Mouse (Mus musculus): ENCODE results near the gene Drd3. TPM values are rescaled to one million over a fixed set of nuclear protein-coding genes. Genes with fewer than 3 reads are reported as not detected.
A peak's percentile ranks its signal among the peaks of the same experiment; 100 is the strongest.

The Drd3 gene
- polyA plus RNA-seq, 1 experiment = 0.14 TPM

DNA sequence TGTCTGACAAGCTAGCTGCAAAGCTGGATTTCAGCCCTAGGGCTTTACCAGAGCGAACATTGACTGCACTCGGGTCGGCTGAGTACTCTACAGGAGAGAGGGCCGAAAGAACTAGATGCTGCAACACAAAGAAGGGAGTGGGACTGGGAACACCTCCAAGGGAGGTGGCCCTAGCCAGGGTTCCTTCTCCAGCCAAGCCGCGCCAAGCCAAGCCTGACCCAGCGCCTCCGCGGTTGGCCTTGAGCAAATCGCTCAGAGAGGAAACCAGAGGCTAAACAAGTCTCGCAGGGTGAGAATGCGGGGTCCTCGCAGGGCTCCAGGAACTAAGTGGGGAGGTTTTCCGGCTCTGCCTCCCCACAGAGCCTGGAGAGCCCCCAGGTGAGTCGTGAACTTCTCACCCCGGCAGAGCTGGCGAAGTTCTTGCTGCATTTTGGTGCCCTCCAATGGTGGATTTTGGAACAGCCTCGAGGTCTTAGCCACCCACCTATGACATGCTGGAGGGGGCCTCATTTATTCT lies 48.0 kb downstream of the Drd3 start:
- peak; percentile 89 for DNase-seq (ENCODE audit: low read depth)
- TF ChIP-seq POLR2A (IDR thresholded peaks at IDR 0.05; ENCODE audit: borderline replicate concordance, extremely low read depth, insufficient read depth, insufficient read length, poor library complexity, severe bottlenecking) (no peak), CTCF (IDR thresholded peaks at IDR 0.05; ENCODE audit: borderline replicate concordance, extremely low read depth, insufficient read depth, insufficient read length) (peak; percentile 80)

DNA sequence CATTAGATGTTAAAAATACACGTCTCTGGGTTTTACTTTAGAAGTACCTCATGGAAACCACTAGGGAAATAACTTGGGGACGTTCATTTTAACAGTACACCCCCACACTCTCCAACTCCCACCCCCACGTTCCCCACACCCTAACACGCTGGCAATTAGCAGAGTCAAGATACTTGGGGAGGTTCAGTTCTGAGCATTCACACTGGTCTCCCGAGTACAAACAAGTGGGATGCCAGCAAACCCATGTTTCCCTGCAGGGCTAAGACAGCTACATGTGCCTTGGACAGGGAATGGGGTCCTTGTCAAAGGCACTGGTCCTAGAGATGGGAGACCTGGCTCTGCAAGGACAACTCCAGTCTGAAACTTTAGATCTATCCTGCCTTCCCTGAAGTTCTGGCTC lies 48.6 kb downstream of the Drd3 start:
- DNase-seq (ENCODE audit: low read depth) = no peak
- TF ChIP-seq CTCF (IDR thresholded peaks at IDR 0.05; ENCODE audit: borderline replicate concordance, extremely low read depth, insufficient read depth, insufficient read length) (no peak), POLR2A (IDR thresholded peaks at IDR 0.05; ENCODE audit: borderline replicate concordance, extremely low read depth, insufficient read depth, insufficient read length, poor library complexity, severe bottlenecking) (no peak)

DNA sequence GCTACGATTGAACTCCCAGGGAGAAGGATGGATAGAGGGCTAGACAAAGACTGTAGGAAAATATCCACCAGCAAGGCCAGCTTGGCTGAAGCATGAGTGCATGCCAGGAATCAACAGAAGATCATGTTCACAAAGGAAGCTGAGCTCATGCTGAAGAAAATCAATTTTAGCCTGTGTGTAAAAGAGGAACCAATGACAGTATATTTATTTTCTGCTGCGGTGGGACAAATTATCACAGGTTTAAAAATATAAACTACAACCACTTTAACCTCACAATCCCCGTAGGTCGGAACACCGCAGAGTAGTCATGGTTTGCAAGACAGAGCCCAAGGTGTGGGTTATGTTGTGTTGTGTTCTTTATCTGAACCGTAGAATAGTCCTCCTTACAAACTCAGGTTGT lies 50.5 kb downstream of the Drd3 start:
- no peak for TF ChIP-seq CTCF (IDR thresholded peaks at IDR 0.05; ENCODE audit: borderline replicate concordance, extremely low read depth, insufficient read depth, insufficient read length)
- TF ChIP-seq POLR2A (IDR thresholded peaks at IDR 0.05; ENCODE audit: borderline replicate concordance, extremely low read depth, insufficient read depth, insufficient read length, poor library complexity, severe bottlenecking) = no peak
- DNase-seq (ENCODE audit: low read depth) = no peak

DNA sequence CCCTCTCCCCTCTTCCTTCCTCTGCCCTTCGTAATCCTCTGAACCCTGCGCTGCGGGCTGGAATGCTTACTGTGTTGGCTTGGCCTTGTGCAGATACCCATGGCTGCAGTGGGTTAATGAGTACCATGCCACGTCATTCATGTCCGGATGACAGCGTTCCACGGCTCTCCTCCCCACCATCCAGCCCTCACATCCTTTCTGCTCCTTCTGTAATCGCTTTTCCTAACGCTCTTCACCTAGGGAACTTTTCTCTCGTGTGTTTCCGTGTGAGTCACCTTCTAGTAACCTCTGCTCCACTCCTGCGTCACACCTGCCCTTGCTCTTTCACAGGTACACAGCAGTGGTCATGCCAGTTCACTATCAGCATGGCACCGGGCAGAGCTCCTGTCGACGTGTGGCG lies 53.2 kb downstream of the Drd3 start:
- no peak for DNase-seq (ENCODE audit: low read depth)
- no peak for TF ChIP-seq CTCF (IDR thresholded peaks at IDR 0.05; ENCODE audit: borderline replicate concordance, extremely low read depth, insufficient read depth, insufficient read length)

DNA sequence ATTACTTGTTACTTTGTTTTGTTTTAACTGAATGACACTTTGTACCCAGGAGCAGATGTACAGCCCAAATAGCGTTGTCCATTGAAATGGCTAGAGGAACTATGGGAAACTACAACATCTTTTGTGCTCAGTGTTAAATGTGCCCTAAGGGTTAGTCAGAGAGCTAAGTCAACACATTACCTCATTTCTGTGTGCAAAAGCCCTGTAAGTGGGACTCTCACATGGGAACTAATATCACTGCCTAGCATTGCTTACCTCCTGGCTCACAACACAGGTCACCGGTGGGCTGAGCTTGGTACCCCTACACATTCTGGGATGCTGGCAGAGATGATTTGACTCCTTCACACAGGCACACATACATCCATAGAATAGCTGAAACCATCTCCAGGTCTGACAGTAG lies 55.6 kb downstream of the Drd3 start:
- TF ChIP-seq POLR2A (IDR thresholded peaks at IDR 0.05; ENCODE audit: borderline replicate concordance, extremely low read depth, insufficient read depth, insufficient read length, poor library complexity, severe bottlenecking) = no peak
- TF ChIP-seq CTCF (IDR thresholded peaks at IDR 0.05; ENCODE audit: borderline replicate concordance, extremely low read depth, insufficient read depth, insufficient read length) = no peak
- no peak for DNase-seq (ENCODE audit: low read depth)

DNA sequence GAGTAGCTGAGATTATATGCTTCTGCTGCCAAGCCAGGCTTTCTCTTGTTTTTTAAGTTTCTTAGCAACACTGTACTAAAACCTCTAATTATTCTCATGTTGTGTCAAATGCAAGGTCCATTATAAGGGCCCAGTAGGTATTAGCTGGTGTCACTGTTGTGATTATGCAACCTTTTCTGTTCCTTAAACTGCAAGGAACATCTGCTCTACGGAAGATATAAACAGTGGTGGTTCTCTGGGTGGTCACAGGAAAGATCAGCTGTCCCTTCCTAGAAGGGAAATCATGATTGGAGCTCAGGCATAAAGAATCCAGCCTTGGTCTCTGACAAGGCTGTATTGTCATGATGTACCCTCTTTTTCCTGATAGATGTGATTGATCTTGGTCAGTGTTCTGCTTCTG lies 57.6 kb downstream of the Drd3 start:
- no peak for DNase-seq (ENCODE audit: low read depth)
- TF ChIP-seq POLR2A (IDR thresholded peaks at IDR 0.05; ENCODE audit: borderline replicate concordance, extremely low read depth, insufficient read depth, insufficient read length, poor library complexity, severe bottlenecking) = no peak
- TF ChIP-seq CTCF (IDR thresholded peaks at IDR 0.05; ENCODE audit: borderline replicate concordance, extremely low read depth, insufficient read depth, insufficient read length) = no peak

DNA sequence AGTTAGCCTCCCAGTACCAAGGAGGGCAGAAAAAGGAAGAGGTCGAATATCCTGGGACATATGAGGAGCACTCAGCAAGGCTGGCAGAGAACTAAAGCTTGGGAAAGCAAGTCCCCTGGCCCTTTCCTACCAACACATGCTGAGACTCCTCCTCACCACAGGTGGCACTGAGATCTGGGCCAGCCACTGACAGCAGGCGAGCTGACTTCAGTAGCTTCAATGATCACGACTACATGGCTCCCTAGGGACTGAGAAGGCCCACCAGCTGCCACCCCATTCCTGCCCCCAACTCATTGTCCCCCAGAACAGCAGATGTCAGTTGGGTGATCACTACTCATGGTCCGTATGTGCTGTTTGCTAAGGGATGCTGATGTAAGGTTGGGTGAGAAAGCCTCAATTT lies 60.8 kb downstream of the Drd3 start:
- TF ChIP-seq POLR2A (IDR thresholded peaks at IDR 0.05; ENCODE audit: borderline replicate concordance, extremely low read depth, insufficient read depth, insufficient read length, poor library complexity, severe bottlenecking) (no peak), CTCF (IDR thresholded peaks at IDR 0.05; ENCODE audit: borderline replicate concordance, extremely low read depth, insufficient read depth, insufficient read length) (no peak)
- no peak for DNase-seq (ENCODE audit: low read depth)

DNA sequence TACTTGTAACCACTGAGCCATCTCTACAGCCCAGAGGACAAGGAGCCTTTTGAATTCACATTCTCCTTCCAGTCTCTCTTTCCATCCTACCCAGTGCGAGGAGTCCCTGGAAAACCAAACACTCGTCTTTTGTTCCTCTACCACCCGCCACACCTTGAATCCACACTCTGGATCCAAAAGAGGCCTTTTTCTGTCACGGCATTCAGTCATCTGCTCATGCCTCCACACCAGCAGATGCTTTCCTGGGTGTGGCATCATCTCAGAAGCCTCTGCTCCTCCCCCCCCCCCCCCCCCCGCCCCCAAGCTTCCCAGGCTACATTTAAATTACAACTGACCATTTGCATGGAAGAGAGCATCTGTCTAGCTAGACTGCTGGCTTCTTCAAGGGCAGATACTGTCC lies 62.5 kb downstream of the Drd3 start:
- no peak for TF ChIP-seq POLR2A (IDR thresholded peaks at IDR 0.05; ENCODE audit: borderline replicate concordance, extremely low read depth, insufficient read depth, insufficient read length, poor library complexity, severe bottlenecking)
- no peak for TF ChIP-seq CTCF (IDR thresholded peaks at IDR 0.05; ENCODE audit: borderline replicate concordance, extremely low read depth, insufficient read depth, insufficient read length)
- DNase-seq (ENCODE audit: low read depth) = no peak

DNA sequence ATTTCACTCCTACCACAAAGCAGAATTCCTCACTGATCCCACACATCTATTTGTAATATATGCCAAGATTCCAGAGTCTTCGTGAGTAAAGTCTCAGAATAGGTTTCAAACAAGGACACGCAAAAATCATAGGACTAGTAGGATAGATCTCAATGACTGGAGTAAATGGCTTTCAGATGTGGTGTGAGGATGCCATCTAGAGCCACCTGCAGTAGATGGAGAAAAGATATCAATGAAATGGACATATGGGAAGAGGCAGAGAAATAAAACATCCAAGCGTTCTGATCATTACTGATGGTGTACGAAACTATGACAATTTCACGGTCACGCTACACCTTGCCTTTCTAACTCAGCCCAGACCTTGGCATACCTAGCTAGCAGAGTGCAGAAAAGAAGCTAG lies 64.6 kb downstream of the Drd3 start:
- TF ChIP-seq CTCF (IDR thresholded peaks at IDR 0.05; ENCODE audit: borderline replicate concordance, extremely low read depth, insufficient read depth, insufficient read length) (no peak), POLR2A (IDR thresholded peaks at IDR 0.05; ENCODE audit: borderline replicate concordance, extremely low read depth, insufficient read depth, insufficient read length, poor library complexity, severe bottlenecking) (no peak)
- no peak for DNase-seq (ENCODE audit: low read depth)

DNA sequence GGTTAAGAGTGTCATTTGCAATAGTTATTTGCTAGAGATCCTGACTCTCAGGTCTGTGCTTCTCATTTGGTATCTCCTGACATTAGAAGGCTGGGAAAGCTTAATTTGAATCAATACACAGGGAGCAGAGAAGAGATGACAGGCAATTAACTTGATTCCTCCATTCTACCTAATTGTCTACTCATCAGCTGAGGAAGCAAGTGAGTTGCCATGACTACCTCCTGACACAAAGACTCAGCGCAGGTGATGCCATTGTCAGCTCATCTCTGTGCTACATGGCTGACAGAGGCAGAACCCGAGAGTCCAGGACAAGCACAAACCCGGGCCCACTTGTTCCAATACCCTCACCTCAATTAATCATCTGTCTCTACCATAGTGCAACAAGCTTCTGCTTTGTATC lies 73.7 kb downstream of the Drd3 start:
- TF ChIP-seq CTCF (IDR thresholded peaks at IDR 0.05; ENCODE audit: borderline replicate concordance, extremely low read depth, insufficient read depth, insufficient read length) (no peak), POLR2A (IDR thresholded peaks at IDR 0.05; ENCODE audit: borderline replicate concordance, extremely low read depth, insufficient read depth, insufficient read length, poor library complexity, severe bottlenecking) (no peak)
- peak; percentile 62 for DNase-seq (ENCODE audit: low read depth)

DNA sequence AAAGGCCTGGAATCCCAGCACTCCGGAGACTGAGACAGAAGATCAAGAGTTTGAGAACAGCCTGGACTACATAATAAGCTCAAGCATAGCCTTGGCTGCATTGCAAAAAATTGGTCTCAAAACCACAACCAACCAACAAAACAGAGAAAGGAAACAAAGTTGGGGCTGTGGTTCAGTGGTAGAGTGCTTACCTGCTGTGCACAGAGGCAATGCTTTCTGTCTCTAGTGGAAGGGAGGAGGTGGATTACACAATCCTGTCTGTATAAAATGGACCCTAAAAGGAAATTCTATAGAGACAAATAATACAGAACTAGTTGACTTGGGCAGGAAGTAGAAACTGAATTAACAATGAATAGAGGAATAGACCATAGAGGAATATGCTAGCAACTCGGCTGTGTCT lies 78.1 kb downstream of the Drd3 start:
- no peak for TF ChIP-seq CTCF (IDR thresholded peaks at IDR 0.05; ENCODE audit: borderline replicate concordance, extremely low read depth, insufficient read depth, insufficient read length)
- no peak for TF ChIP-seq POLR2A (IDR thresholded peaks at IDR 0.05; ENCODE audit: borderline replicate concordance, extremely low read depth, insufficient read depth, insufficient read length, poor library complexity, severe bottlenecking)
- DNase-seq (ENCODE audit: low read depth) = no peak

DNA sequence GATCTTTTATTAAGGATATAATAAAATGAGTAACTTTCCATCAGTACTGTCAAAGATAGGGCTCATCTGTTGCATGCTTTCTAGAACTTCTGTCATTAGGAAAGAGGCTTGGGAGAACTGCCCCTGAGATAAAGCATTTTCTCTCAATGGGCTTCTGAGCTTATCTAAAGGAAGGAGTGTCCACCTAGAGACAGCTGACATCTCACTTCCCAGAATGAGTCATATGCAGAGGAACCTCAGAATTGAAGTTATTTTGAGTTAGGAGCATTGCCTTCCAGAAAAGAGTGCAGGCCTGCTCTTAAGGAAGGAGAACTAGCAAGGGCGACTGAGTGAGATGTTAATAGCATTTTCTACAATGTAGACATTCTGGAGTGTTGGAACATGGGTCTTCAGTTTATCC lies 87.4 kb downstream of the Drd3 start:
- DNase-seq (ENCODE audit: low read depth) = no peak

DNA sequence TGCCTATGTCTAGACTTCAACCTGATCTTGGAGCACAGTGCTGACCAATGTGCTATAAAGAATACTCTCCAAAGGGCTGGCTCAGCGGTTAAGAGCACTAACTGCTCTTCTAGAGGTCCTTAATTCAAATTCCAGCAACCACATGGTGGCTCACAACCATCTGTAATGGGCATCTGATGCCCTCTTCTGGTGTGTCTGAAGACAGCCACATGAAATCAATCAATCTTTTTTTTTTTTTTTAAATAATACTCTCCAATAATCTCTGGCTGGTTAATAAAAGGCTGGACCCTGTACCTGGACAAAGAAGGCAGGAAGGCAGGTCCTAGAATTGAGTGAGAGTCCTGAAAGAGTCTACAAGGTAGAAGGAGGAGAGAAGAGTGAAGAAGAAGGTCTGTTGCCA lies 96.0 kb downstream of the Drd3 start:
- TF ChIP-seq CTCF (IDR thresholded peaks at IDR 0.05; ENCODE audit: borderline replicate concordance, extremely low read depth, insufficient read depth, insufficient read length) (no peak), POLR2A (IDR thresholded peaks at IDR 0.05; ENCODE audit: borderline replicate concordance, extremely low read depth, insufficient read depth, insufficient read length, poor library complexity, severe bottlenecking) (no peak)
- DNase-seq (ENCODE audit: low read depth) = no peak

More for the DNA sequence above, 87.4 kb downstream of the Drd3 start:
- TF ChIP-seq CTCF (IDR thresholded peaks at IDR 0.05; ENCODE audit: borderline replicate concordance, extremely low read depth, insufficient read depth, insufficient read length) (no peak), POLR2A (IDR thresholded peaks at IDR 0.05; ENCODE audit: borderline replicate concordance, extremely low read depth, insufficient read depth, insufficient read length, poor library complexity, severe bottlenecking) (no peak)

Measured in brain, embryonic 14.5 days (tissue).